Mouse (Mus musculus) spleen, adult 18-20 months (tissue): ENCODE results near the gene Ccdc17.

Experiments used
- DNase-seq, 2 experiments: peaks; one replicate each; pipeline ENCODE4 v3.0.0; 2022; ENCODE audit warnings: mixed read lengths in 2 of 2

The Ccdc17 gene

DNA sequence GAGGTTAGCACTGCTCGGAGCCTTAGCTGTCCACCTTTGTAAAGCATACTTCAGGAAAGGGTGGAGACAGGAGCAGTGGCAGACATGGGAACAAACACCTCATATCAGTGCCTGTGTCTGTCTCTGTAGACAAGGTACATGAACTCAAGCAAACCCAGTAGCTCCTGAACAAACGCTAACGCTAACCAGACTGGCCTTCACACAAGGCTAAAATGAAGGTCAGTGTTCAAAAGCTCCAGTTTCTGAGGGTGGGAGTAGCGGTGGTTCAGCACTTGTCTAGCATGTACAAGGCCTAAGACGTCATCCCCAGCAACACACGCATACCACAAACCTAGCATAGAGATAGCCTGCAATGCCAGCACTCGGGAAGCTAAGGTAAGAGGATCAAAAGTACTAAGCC, 49.2 kb downstream of the Ccdc17 start:
- no peak for DNase-seq

DNA sequence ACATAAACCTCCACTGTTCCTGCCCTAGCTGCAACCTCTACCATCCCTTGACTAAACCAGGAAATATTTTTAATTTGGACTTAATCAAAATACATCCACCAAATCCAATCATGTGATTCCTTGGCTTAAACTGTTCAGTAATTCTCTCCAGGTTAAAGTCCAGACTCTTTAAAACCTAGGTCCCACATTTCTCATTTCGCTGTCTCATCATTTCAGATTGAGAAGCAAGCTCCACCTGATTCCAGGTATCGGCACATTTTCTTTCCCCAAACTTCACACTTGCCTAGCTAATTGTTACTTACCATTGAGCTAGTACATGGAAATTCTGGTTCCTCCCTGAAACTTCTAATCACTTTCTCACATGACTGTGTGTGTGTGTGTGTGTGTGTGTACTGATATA, 53.0 kb downstream of the Ccdc17 start:
- DNase-seq, result no peak
